Mouse (Mus musculus): ENCODE results near the gene Dnajc25.

- TF ChIP-seq CTCF (IDR thresholded peaks at IDR 0.05; ENCODE audit: borderline replicate concordance, control insufficient read depth, extremely low read depth, insufficient read depth, low read length, poor library complexity) (no peak), POLR2A (IDR thresholded peaks at IDR 0.05; ENCODE audit: control insufficient read depth, extremely low read depth, insufficient read depth, low read length, poor library complexity) (no peak)
Measured at GRCm38 (mm10) chr4:59007974-59008373, 13.1 kb downstream of the Dnajc25 start.
